Mouse (Mus musculus) colon, adult 2 months (tissue): Measurements from ENCODE around the gene Mcm5. TPM values are rescaled to one million over a fixed set of nuclear protein-coding genes. Genes with fewer than 3 reads are reported as not detected.

Experiments used
- polyA plus RNA-seq: library from polyadenylated mRNA; depleted of rRNA; stranded (reverse); fragments of >200 nt; gene quantifications from 2 replicates; pipeline ENCODE4 v1.2.3, GENCODE M21; 2012; rRNA removed

Gene Mcm5
- polyA plus RNA-seq = 20.7 and 22.4 TPM in 2 replicates

GRCm38 (mm10) chr8:75109236-75109967 lies at the start of gene Mcm5:
Gene Mcm5 (plus strand): TSS chr8:75109569.

GRCm38 (mm10) chr8:75093399-75094156 lies 15.8 kb upstream of the Mcm5 start, which contains the start of gene Hmox1:
Gene Hmox1 (plus strand): TSS chr8:75093621.

Other genes with a start within 250 kb of the Mcm5 start
- gene Isx, start 236.4 kb upstream of the Mcm5 start, polyA plus RNA-seq = 55.7 and 136 TPM in 2 replicates
- gene Hmgxb4, start 116.2 kb upstream of the Mcm5 start, polyA plus RNA-seq = 7.6 and 10.0 TPM in 2 replicates
- 42.2 and 42.7 TPM in 2 replicates for gene Tom1, start 75.9 kb upstream of the Mcm5 start, polyA plus RNA-seq
- gene Hmox1, start 15.9 kb upstream of the Mcm5 start, polyA plus RNA-seq = 8.4 and 9.0 TPM in 2 replicates
- gene Rasd2, start 104.4 kb downstream of the Mcm5 start, polyA plus RNA-seq = 21.4 and 28.8 TPM in 2 replicates